11 mouse cellular contexts compared by ENCODE assay signal in the genomic region with DNA sequence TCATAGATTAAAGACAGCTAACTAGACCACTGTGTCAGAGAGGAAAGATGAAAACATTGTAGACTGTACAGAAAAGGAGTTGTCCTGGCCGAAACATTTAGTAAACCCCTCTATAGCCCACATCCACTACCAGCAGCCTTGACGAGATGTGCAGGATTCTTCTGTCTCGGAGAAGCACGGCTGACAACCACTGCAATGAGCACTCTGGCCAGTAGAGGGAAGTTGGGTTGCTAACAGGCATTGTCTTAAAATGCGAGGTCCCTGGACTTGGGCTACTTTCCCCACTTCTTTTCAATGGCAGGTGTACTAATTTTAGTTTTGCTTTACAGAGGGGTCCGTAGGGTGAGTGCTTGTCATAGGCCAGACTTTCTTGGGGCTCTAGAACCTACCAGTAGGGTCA. TPM values are rescaled to one million over a fixed set of nuclear protein-coding genes. Genes with fewer than 3 reads are reported as not detected.
DNase-seq lines count a peak whose midpoint lies in the region; ATAC-seq lines count a peak whose summit lies in the region.
"Had no signal": no experiment of that assay in that cellular context is flagged by ENCODE, and none has a peak within 500 bp of the region (broad histone marks: within the 10 kb centered on the region; RNA-seq: fewer than 3 reads in every experiment).

No protein-coding gene starts in this region.

- no peak overlapping the region for H3K4me2 ChIP-seq in hindbrain, embryonic 11.5 days (replicated peaks; ENCODE audit: low read depth, low read length)
- H3K4me2 ChIP-seq in hindbrain, embryonic 14.5 days (replicated peaks) = no peak overlapping the region
- H3K4me2 ChIP-seq in midbrain, embryonic 14.5 days (ENCODE audit: low read length) = no peak overlapping the region
- no peak overlapping the region for H3K4me2 ChIP-seq in midbrain, embryonic 16.5 days (ENCODE audit: low read length)
- H3K4me2 ChIP-seq: embryonic facial prominence, embryonic 15.5 days; intestine, embryonic 15.5 days; limb, embryonic 13.5 days had no signal

- DNase-seq in hindbrain, embryonic 11.5 days (ENCODE audit: low spot score) = peak; percentile 18
- DNase-seq in hindbrain, embryonic 14.5 days (ENCODE audit: low spot score) = no peak
- DNase-seq in midbrain, embryonic 14.5 days = peak; percentile 31
- peak; percentile 45 for DNase-seq in MN1 (ENCODE audit: low spot score)
- DNase-seq in lung, postnatal 14 days = peak; percentile 9
- DNase-seq in Muller cell, postnatal 12 days (ENCODE audit: inconsistent ontology term) = no peak
- DNase-seq: heart, adult 18-20 months had no signal

- H3K4me1 ChIP-seq in hindbrain, embryonic 11.5 days (replicated peaks; ENCODE audit: control insufficient read depth, insufficient read depth, low read length) = no peaks in the 10 kb centered on the region
- no peaks in the 10 kb centered on the region for H3K4me1 ChIP-seq in hindbrain, embryonic 14.5 days (replicated peaks; ENCODE audit: control insufficient read depth, insufficient read depth, low read length)
- H3K4me1 ChIP-seq in midbrain, embryonic 14.5 days (ENCODE audit: control insufficient read depth, insufficient read depth, low read length) = no peaks in the 10 kb centered on the region
- no peaks in the 10 kb centered on the region for H3K4me1 ChIP-seq in midbrain, embryonic 16.5 days (ENCODE audit: control insufficient read depth, insufficient read depth, low read length)
- H3K4me1 ChIP-seq: embryonic facial prominence, embryonic 15.5 days; intestine, embryonic 15.5 days; limb, embryonic 13.5 days had no signal

- peaks cover 13% of the 10 kb centered on the region for H3K36me3 ChIP-seq in hindbrain, embryonic 11.5 days (ENCODE audit: control insufficient read depth, insufficient read depth, low read length)
- H3K36me3 ChIP-seq in hindbrain, embryonic 14.5 days (replicated peaks; ENCODE audit: control insufficient read depth, insufficient read depth) = peaks cover 88% of the 10 kb centered on the region
- peaks cover 87% of the 10 kb centered on the region for H3K36me3 ChIP-seq in midbrain, embryonic 14.5 days (ENCODE audit: control insufficient read depth, insufficient read depth, low read length)
- peaks cover 48% of the 10 kb centered on the region for H3K36me3 ChIP-seq in midbrain, embryonic 16.5 days (ENCODE audit: control insufficient read depth, insufficient read depth, low read length)

- no peak overlapping the region for H3K9ac ChIP-seq in hindbrain, embryonic 11.5 days (ENCODE audit: low read depth, low read length)
- no peak overlapping the region for H3K9ac ChIP-seq in hindbrain, embryonic 14.5 days
- no peak overlapping the region for H3K9ac ChIP-seq in midbrain, embryonic 14.5 days (replicated peaks; ENCODE audit: low read length)
- H3K9ac ChIP-seq in midbrain, embryonic 16.5 days (ENCODE audit: low read depth, low read length) = no peak overlapping the region
- H3K9ac ChIP-seq: embryonic facial prominence, embryonic 15.5 days; intestine, embryonic 15.5 days; limb, embryonic 13.5 days had no signal

- no peak overlapping the region for H3K4me3 ChIP-seq in hindbrain, embryonic 11.5 days (ENCODE audit: low read depth, low read length)
- H3K4me3 ChIP-seq in hindbrain, embryonic 14.5 days (replicated peaks; ENCODE audit: low read length) = no peak overlapping the region
- H3K4me3 ChIP-seq in midbrain, embryonic 14.5 days (replicated peaks; ENCODE audit: low read depth, low read length) = no peak overlapping the region
- H3K4me3 ChIP-seq in midbrain, embryonic 16.5 days (ENCODE audit: low read depth, low read length) = no peak overlapping the region
- H3K4me3 ChIP-seq: embryonic facial prominence, embryonic 15.5 days; intestine, embryonic 15.5 days; limb, embryonic 13.5 days had no signal

- ATAC-seq in hindbrain, embryonic 11.5 days (ENCODE audit: low FRiP score) = no peak
- no peak for ATAC-seq in hindbrain, embryonic 14.5 days (ENCODE audit: low FRiP score)
- no peak for ATAC-seq in midbrain, embryonic 14.5 days (ENCODE audit: low FRiP score, low TSS enrichment)
- ATAC-seq in midbrain, embryonic 16.5 days = no peak
- ATAC-seq: intestine, embryonic 15.5 days had no signal

- no peak overlapping the region for H3K27ac ChIP-seq in hindbrain, embryonic 11.5 days (ENCODE audit: low read depth, low read length)
- H3K27ac ChIP-seq in hindbrain, embryonic 14.5 days = no peak overlapping the region
- no peak overlapping the region for H3K27ac ChIP-seq in midbrain, embryonic 14.5 days (replicated peaks; ENCODE audit: low read depth, low read length)
- no peak overlapping the region for H3K27ac ChIP-seq in midbrain, embryonic 16.5 days (ENCODE audit: low read length)
- H3K27ac ChIP-seq: embryonic facial prominence, embryonic 15.5 days; intestine, embryonic 15.5 days; limb, embryonic 13.5 days had no signal

- no peaks in the 10 kb centered on the region for H3K27me3 ChIP-seq in hindbrain, embryonic 11.5 days (ENCODE audit: control insufficient read depth, insufficient read depth, low read length)
- no peaks in the 10 kb centered on the region for H3K27me3 ChIP-seq in hindbrain, embryonic 14.5 days (ENCODE audit: control insufficient read depth, insufficient read depth, low read length)
- no peaks in the 10 kb centered on the region for H3K27me3 ChIP-seq in midbrain, embryonic 14.5 days (ENCODE audit: control insufficient read depth, insufficient read depth, low read length)
- H3K27me3 ChIP-seq in midbrain, embryonic 16.5 days (ENCODE audit: control insufficient read depth, insufficient read depth, low read depth, low read length) = no peaks in the 10 kb centered on the region
- H3K27me3 ChIP-seq: embryonic facial prominence, embryonic 15.5 days; intestine, embryonic 15.5 days; limb, embryonic 13.5 days had no signal

- 76% methylated on average over 6 of the region's 6 CpGs for WGBS in hindbrain, embryonic 11.5 days
- WGBS in hindbrain, embryonic 14.5 days = 69% methylated on average over 6 of the region's 6 CpGs
- WGBS in midbrain, embryonic 14.5 days = 70% methylated on average over 6 of the region's 6 CpGs
- WGBS in midbrain, embryonic 16.5 days = 71% methylated on average over 6 of the region's 6 CpGs

- no peaks in the 10 kb centered on the region for H3K9me3 ChIP-seq in hindbrain, embryonic 11.5 days (ENCODE audit: control insufficient read depth, low read length)
- H3K9me3 ChIP-seq in hindbrain, embryonic 14.5 days (ENCODE audit: control insufficient read depth, low read length) = no peaks in the 10 kb centered on the region
- no peaks in the 10 kb centered on the region for H3K9me3 ChIP-seq in midbrain, embryonic 14.5 days (ENCODE audit: control insufficient read depth, low read length)
- no peaks in the 10 kb centered on the region for H3K9me3 ChIP-seq in midbrain, embryonic 16.5 days (replicated peaks; ENCODE audit: control insufficient read depth, low read length, poor library complexity, severe bottlenecking)
- H3K9me3 ChIP-seq: embryonic facial prominence, embryonic 15.5 days; intestine, embryonic 15.5 days; limb, embryonic 13.5 days had no signal

RNA-seq across cellular contexts. Expression of a gene that starts 30.9 kb away (rescaled TPM):
- 60.7 and 61.3 TPM in 2 replicates for polyA plus RNA-seq in hindbrain, embryonic 11.5 days (2014; fragmentation: Nextera tagmentation; extraction: Ambion mirVana)
- polyA plus RNA-seq in hindbrain, embryonic 14.5 days (2014; fragmentation: Nextera tagmentation; extraction: Ambion mirVana) = 91.7 and 99.9 TPM in 2 replicates
- polyA plus RNA-seq in midbrain, embryonic 14.5 days (2014; fragmentation: Nextera tagmentation; extraction: Ambion mirVana) = 84.7 and 96.5 TPM in 2 replicates
- polyA plus RNA-seq in midbrain, embryonic 16.5 days (2015; fragmentation: Nextera tagmentation; extraction: Ambion mirVana) = 104 and 108 TPM in 2 replicates

RNA-seq across cellular contexts. Expression of a gene that starts 40.4 kb away (rescaled TPM):
- 0.40 and 0.46 TPM in 2 replicates for polyA plus RNA-seq in hindbrain, embryonic 11.5 days (2014; fragmentation: Nextera tagmentation; extraction: Ambion mirVana)
- polyA plus RNA-seq in hindbrain, embryonic 14.5 days (2014; fragmentation: Nextera tagmentation; extraction: Ambion mirVana) = 1.0 and 1.8 TPM in 2 replicates
- polyA plus RNA-seq in midbrain, embryonic 14.5 days (2014; fragmentation: Nextera tagmentation; extraction: Ambion mirVana) = 0.33 and 1.3 TPM in 2 replicates
- 1.1 and 1.2 TPM in 2 replicates for polyA plus RNA-seq in midbrain, embryonic 16.5 days (2015; fragmentation: Nextera tagmentation; extraction: Ambion mirVana)

RNA-seq across cellular contexts. Expression of a gene that starts 47.6 kb away (rescaled TPM):
- polyA plus RNA-seq in hindbrain, embryonic 11.5 days (2014; fragmentation: Nextera tagmentation; extraction: Ambion mirVana) = 23.0 and 24.8 TPM in 2 replicates
- polyA plus RNA-seq in hindbrain, embryonic 14.5 days (2014; fragmentation: Nextera tagmentation; extraction: Ambion mirVana) = 24.9 and 28.9 TPM in 2 replicates
- polyA plus RNA-seq in midbrain, embryonic 14.5 days (2014; fragmentation: Nextera tagmentation; extraction: Ambion mirVana) = 19.7 and 22.1 TPM in 2 replicates
- polyA plus RNA-seq in midbrain, embryonic 16.5 days (2015; fragmentation: Nextera tagmentation; extraction: Ambion mirVana) = 19.5 and 20.6 TPM in 2 replicates

Comparison
In these comparisons a context has a peak if more than half of its experiments do, and no peak if none do; other contexts are left out.
1. DNase-seq: peak in hindbrain, embryonic 11.5 days (single experiment), midbrain, embryonic 14.5 days (single experiment), MN1 (single experiment) and lung, postnatal 14 days (single experiment); none in hindbrain, embryonic 14.5 days (single experiment) and Muller cell, postnatal 12 days (single experiment).